Mouse (Mus musculus): Measurements from ENCODE around the gene Med12l. TPM values are rescaled to one million over a fixed set of nuclear protein-coding genes. Genes with fewer than 3 reads are reported as not detected.
A peak's percentile ranks its signal among the peaks of the same experiment; 100 is the strongest.

Gene Med12l
- polyA plus RNA-seq, 1 experiment from 2014 or later: 3.5 TPM

DNA sequence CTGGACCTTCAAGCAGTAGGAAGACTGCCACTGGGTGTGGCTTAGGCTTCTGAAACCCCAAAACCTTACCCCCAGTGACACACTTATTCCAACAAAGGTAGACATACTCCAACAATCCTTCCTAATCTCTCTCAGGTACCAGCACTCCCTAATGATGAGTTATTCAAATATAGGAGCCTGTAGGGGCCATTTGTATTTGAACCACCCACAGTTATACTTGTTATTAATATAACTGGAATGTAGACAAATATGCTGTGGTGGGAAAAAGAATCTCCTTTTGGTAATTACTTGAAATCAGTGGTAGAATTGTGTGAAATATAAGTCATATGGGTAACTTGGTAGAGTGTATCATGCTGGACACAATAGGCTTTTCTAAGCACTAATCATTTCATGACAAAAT is 273.0 kb downstream of the Med12l start:
- Histone ChIP-seq H3K4me2 (no peak overlapping the region), H3K27ac (no peak overlapping the region), H3K36me3 (ENCODE audit: poor library complexity, severe bottlenecking) (peaks cover 12% of the 10 kb centered on the region; the same call in 1 of the 2 replicates), H3K4me3 (no peak overlapping the region), H3K9ac (no peak overlapping the region), H3K4me1 (0 out of 2 replicates have a peak, but pooled peaks cover 7% of the 10 kb centered on the region), H3K9me3 (replicated peaks) (no peaks in the 10 kb centered on the region), H3K27me3 (no peaks in the 10 kb centered on the region)
- no peak for ATAC-seq

DNA sequence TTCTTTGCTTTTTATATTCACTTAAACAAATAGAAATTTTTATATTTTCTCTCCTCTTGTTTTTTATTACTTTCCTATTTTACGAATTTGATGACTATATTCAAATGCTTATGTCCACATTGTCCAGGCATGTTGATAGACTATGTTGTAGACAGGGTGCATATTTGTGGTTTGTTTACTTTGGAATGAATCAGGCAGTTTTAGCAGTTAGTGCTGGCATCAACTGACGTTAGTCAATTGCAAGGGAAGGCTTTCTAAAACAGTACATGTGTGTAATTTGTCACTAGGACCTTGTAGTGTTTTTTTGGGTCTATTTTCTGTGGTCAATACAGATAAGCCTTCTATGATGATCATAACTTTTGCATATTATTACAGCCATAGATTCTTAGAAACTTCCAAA is 284.9 kb downstream of the Med12l start:
- H3K4me3 ChIP-seq: no peak overlapping the region
- ATAC-seq: no peak
- WGBS: 72% methylated on average over 2 of the region's 2 CpGs

GRCm38 (mm10) chr3:59293437-59294199 is 288.0 kb downstream of the Med12l start:
- H3K4me1 ChIP-seq: no peaks in the 10 kb centered on the region
- no peak overlapping the region for H3K4me2 ChIP-seq
- no peaks in the 10 kb centered on the region for H3K36me3 ChIP-seq (ENCODE audit: poor library complexity, severe bottlenecking)
- ATAC-seq: no peak
- 71% methylated on average over 5 of the region's 5 CpGs for WGBS
- no peak overlapping the region for H3K4me3 ChIP-seq
- no peaks in the 10 kb centered on the region for H3K9me3 ChIP-seq (replicated peaks)
- no peaks in the 10 kb centered on the region for H3K27me3 ChIP-seq
- H3K27ac ChIP-seq: no peak overlapping the region
- H3K9ac ChIP-seq: no peak overlapping the region

More for the DNA sequence above, 284.9 kb downstream of the Med12l start:
- no peak overlapping the region for H3K27ac ChIP-seq
- H3K27me3 ChIP-seq: no peaks in the 10 kb centered on the region
- no peaks in the 10 kb centered on the region for H3K9me3 ChIP-seq (replicated peaks)
- H3K4me1 ChIP-seq: no peaks in the 10 kb centered on the region
- H3K9ac ChIP-seq: no peak overlapping the region
- H3K4me2 ChIP-seq: no peak overlapping the region
- H3K36me3 ChIP-seq (ENCODE audit: poor library complexity, severe bottlenecking): no peaks in the 10 kb centered on the region

DNA sequence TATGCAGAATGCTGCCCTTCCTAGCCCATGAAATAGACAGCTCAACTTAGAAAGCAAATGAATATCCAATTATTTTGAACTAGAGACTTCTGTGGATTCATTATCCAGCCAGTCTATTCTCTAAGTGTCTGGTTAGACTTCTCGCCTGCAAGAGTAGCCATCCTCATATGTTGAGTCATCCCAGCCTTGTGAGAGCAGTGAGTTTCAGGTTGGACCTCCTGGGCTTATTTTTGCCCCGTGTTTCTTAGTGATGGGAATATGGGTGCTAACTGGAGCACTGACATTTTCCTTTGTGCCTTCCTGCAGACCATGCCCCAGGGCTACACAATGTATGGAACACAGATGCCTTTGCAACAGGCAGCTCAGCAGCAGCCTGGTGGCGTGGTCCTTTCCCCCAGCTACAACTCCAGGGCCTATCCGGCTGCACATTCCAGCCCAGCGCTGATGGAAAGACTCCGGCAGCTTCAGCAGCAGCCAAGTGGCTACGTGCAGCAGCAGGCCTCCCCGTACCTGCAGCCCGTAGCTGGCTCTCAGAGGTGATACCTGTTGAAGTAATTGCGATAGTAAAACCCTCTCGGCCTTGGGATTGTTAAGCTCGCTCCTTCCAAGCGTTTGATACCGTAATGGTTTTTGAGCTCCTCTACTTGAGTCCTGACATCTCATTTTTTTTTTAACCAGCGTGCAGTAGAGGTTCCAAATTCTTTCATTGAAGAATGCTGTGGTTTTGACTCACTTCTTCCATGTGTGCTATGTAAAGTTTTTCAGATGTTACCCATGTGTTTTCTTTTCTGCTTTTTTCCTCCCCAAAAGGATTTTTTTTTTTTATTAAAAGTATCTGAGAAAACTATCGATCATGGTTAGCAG is 290.3 kb downstream of the Med12l start:
- Histone ChIP-seq H3K9me3 (replicated peaks) (no peaks in the 10 kb centered on the region), H3K27ac (no peak overlapping the region), H3K4me1 (no peaks in the 10 kb centered on the region), H3K9ac (no peak overlapping the region), H3K4me3 (no peak overlapping the region), H3K36me3 (ENCODE audit: poor library complexity, severe bottlenecking) (no peaks in the 10 kb centered on the region), H3K4me2 (no peak overlapping the region), H3K27me3 (no peaks in the 10 kb centered on the region)
- 92% methylated on average over 16 of the region's 16 CpGs for WGBS
- ATAC-seq: no peak

DNA sequence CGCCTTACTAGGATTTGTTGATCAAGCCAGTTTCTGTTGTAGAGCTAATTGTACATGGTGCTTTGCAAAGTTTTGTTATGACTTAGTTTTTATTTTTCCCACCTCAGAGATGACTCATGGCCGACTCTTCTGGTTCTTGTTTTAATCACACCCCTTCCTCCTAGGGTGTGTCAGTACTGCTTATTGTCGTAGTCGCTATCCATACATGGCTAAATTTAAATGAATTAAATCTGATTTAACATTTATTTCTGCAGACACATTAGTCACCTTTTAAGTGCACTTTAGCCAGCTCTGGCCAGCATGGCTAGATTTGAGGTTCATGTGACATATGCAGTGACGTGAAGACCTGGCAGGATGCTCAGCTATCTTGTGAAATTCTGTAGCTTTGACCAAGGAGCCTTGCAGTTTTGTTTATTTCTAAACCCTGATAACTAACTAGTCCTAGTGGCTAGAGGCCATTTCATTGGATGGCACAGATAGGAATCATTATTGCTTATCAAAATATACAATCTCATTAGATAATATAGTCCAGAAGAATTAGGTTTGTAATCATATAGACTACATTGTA is 291.0 kb downstream of the Med12l start:
- Histone ChIP-seq H3K27me3 (no peaks in the 10 kb centered on the region), H3K4me3 (no peak overlapping the region), H3K4me1 (no peaks in the 10 kb centered on the region), H3K4me2 (no peak overlapping the region), H3K36me3 (ENCODE audit: poor library complexity, severe bottlenecking) (no peaks in the 10 kb centered on the region), H3K27ac (no peak overlapping the region), H3K9me3 (replicated peaks) (no peaks in the 10 kb centered on the region), H3K9ac (no peak overlapping the region)
- 96% methylated on average over 5 of the region's 5 CpGs for WGBS
- ATAC-seq: no peak

DNA sequence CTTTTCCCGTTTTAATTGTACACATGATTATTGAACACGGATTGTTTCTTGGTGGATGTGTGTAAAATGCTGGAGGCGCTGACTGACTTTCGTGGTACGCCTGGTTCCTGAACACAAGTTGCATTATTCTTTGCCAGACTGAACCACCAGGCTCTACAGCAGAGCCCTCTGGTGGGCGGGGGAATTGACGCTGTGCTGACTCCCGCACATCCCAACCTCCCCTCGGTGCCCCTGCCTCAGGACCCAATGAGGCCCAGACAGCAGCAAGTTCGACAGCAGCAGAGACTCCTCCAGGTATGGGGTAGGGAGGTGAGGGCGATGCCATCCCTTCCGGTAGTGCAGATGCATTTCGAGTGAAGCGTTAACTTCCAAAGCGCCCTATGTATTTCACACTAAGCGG is 292.0 kb downstream of the Med12l start:
- ATAC-seq: no peak
- WGBS: 86% methylated on average over 16 of the region's 16 CpGs

DNA sequence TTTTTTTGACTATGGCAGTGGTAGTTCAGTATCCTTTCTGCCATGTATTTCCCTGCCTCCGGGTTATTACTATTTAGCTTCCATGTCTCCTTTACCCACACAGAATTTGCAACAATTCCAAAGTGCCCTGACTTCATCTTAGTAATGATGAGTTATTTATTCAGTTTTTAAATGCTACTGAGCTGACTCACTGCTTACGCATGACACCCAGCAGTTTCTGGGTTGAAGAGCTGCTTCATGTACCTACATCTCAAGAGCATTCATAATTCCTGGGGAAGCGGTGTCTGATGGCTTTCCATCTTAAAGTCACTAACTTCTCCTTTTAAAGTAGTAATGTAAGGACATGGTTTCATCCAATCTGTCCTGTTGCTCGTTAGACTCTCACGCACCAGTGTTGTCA is 299.3 kb downstream of the Med12l start:
- Histone ChIP-seq H3K27ac (no peak overlapping the region), H3K9me3 (replicated peaks) (no peaks in the 10 kb centered on the region), H3K9ac (no peak overlapping the region), H3K4me1 (no peaks in the 10 kb centered on the region), H3K36me3 (ENCODE audit: poor library complexity, severe bottlenecking) (no peaks in the 10 kb centered on the region), H3K4me3 (no peak overlapping the region), H3K4me2 (no peak overlapping the region), H3K27me3 (no peaks in the 10 kb centered on the region)
- 92% methylated on average over 5 of the region's 5 CpGs for WGBS
- ATAC-seq: no peak

More for the DNA sequence above, 292.0 kb downstream of the Med12l start:
- Histone ChIP-seq H3K36me3 (ENCODE audit: poor library complexity, severe bottlenecking) (no peaks in the 10 kb centered on the region), H3K27me3 (no peaks in the 10 kb centered on the region), H3K4me2 (no peak overlapping the region), H3K9ac (no peak overlapping the region), H3K4me1 (no peaks in the 10 kb centered on the region), H3K9me3 (replicated peaks) (no peaks in the 10 kb centered on the region), H3K27ac (no peak overlapping the region), H3K4me3 (no peak overlapping the region)

- H3K27me3 ChIP-seq: no peaks in the 10 kb centered on the region
- no peaks in the 10 kb centered on the region for H3K4me1 ChIP-seq
- H3K4me2 ChIP-seq: no peak overlapping the region
- no peaks in the 10 kb centered on the region for H3K9me3 ChIP-seq (replicated peaks)
- no peak for ATAC-seq
- H3K4me3 ChIP-seq: no peak overlapping the region
- no peak overlapping the region for H3K27ac ChIP-seq
- no peaks in the 10 kb centered on the region for H3K36me3 ChIP-seq (ENCODE audit: poor library complexity, severe bottlenecking)
- 94% methylated on average over 2 of the region's 2 CpGs for WGBS
- H3K9ac ChIP-seq: no peak overlapping the region
These were observed 299.9 kb downstream of the Med12l start for GRCm38 (mm10) chr3:59305518-59305917.

DNA sequence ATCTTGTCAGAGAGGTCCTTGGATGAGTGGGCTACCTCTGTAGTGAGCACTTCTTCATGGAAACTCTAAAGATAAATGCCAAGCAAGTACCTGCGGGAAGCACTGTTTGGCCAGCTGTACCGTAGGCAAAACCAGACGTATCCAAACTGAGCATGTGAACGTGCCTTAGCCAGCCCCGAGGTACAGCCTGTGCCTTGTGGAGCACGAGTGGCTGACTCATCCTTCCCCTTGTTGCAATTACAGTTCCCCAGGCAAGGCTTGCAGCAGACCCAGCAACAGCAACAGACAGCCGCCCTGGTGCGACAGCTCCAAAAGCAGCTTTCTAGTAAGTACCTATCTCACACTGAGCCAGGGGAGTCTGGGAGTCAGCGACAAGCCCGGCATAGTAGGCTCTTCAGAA is 307.0 kb downstream of the Med12l start:
- H3K4me3 ChIP-seq: no peak overlapping the region
- H3K4me2 ChIP-seq: no peak overlapping the region
- no peak overlapping the region for H3K9ac ChIP-seq
- ATAC-seq: no peak
- WGBS: 93% methylated on average over 10 of the region's 10 CpGs
- no peaks in the 10 kb centered on the region for H3K4me1 ChIP-seq
- H3K27me3 ChIP-seq: no peaks in the 10 kb centered on the region
- H3K27ac ChIP-seq: no peak overlapping the region
- H3K36me3 ChIP-seq (ENCODE audit: poor library complexity, severe bottlenecking): no peaks in the 10 kb centered on the region
- H3K9me3 ChIP-seq (replicated peaks): no peaks in the 10 kb centered on the region

DNA sequence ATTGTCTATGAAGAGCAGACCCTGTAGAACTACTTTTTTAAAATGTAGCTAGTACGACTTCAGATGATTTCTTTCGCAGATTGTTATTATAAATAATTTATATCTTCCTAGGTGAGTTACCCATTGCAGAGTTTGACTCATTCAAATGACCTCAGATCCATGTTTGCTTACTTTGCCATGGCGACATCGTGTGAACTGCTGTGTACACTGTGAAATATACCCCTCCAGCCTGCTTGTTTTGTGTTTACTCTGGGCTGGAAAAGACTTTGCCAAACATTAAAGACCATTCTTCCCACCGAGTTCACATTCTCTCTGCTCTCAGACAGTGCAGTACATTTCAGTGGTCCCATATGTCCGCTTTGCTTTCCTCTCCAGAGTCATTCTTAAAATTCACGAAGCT is 310.5 kb downstream of the Med12l start:
- ATAC-seq: no peak
- Histone ChIP-seq H3K4me1 (no peaks in the 10 kb centered on the region), H3K4me3 (no peak overlapping the region), H3K9ac (no peak overlapping the region), H3K27ac (no peak overlapping the region), H3K27me3 (no peaks in the 10 kb centered on the region), H3K36me3 (ENCODE audit: poor library complexity, severe bottlenecking) (peaks cover 10% of the 10 kb centered on the region; the same call in 1 of the 2 replicates), H3K9me3 (replicated peaks) (no peaks in the 10 kb centered on the region), H3K4me2 (no peak overlapping the region)
- WGBS: 90% methylated on average over 7 of the region's 7 CpGs

DNA sequence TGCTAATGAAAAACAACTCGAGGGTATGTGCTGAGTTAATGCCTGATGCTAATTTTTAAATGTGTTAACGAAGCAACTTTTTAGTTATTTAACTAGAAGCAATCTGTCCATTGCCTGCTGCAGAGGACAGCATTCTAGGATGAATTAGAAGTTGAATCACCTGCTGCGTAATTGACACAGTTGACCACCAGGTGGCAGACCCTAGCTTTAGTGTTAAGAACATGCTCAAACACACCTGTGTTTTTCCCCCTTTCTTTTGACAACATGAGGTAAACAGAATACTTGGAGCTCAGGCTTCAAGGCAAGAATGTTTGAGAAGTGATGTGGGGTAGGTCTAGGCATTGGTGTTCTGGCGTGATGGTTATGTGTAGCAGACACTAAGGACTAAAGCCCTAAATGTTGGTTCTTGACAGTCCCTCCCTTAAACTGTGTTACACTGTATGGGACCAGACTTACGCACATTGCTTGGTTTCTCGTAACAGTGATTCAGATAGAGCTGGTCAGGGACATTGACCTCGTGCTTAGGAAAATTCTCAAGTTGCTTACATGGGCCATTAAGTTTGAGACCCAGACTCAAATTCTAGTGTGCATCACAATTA is 315.8 kb downstream of the Med12l start:
- 49% methylated on average over 7 of the region's 7 CpGs for WGBS
- ATAC-seq: peak; percentile 67; the same call in 1 of the 2 replicates
- no peak overlapping the region for H3K4me2 ChIP-seq
- H3K9me3 ChIP-seq (replicated peaks): no peaks in the 10 kb centered on the region
- H3K27me3 ChIP-seq: no peaks in the 10 kb centered on the region
- no peak overlapping the region for H3K9ac ChIP-seq
- H3K4me1 ChIP-seq: no peaks in the 10 kb centered on the region
- H3K36me3 ChIP-seq (ENCODE audit: poor library complexity, severe bottlenecking): peaks cover 10% of the 10 kb centered on the region; the same call in 1 of the 2 replicates
- H3K4me3 ChIP-seq: no peak overlapping the region
- no peak overlapping the region for H3K27ac ChIP-seq

DNA sequence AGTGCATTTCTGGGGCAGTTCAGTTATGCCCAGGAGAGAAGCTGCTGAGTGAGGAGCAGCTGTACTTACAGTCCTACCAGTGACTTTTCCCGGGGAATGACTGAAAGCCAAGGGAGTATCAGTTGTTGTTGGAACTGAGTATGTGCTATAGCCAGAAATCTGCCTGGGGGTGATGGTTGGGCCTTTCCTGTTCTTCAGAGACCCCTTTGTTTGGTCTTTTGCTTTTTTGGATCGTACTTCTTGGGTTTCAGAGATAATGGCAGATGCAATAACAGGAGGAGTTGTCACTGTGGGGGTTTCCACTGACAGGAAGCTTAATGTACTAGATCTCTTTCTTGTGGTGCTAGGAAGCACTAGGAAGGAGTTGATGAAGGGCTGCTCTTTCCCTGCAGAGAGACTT is 322.9 kb downstream of the Med12l start:
- no peak overlapping the region for H3K9ac ChIP-seq
- no peak overlapping the region for H3K27ac ChIP-seq
- 88% methylated on average over 2 of the region's 2 CpGs for WGBS
- H3K4me3 ChIP-seq: no peak overlapping the region
- no peaks in the 10 kb centered on the region for H3K9me3 ChIP-seq (replicated peaks)
- no peak for ATAC-seq
- no peak overlapping the region for H3K4me2 ChIP-seq
- peaks cover 6% of the 10 kb centered on the region; the same call in 1 of the 2 replicates for H3K36me3 ChIP-seq (ENCODE audit: poor library complexity, severe bottlenecking)
- no peaks in the 10 kb centered on the region for H3K27me3 ChIP-seq
- no peaks in the 10 kb centered on the region for H3K4me1 ChIP-seq
